Mouse (Mus musculus) myocyte (in vitro differentiated cells): ENCODE results near the gene Insrr. TPM values are rescaled to one million over a fixed set of nuclear protein-coding genes. Genes with fewer than 3 reads are reported as not detected.

Source experiments
- H3K27me3 ChIP-seq: one replicate; pipeline ENCODE4 v1.6.1; 2011; ENCODE audit not compliant: control insufficient read depth, insufficient read depth, insufficient read length
- H3K36me3 ChIP-seq: one replicate; pipeline ENCODE4 v1.6.1; 2011; ENCODE audit not compliant: control insufficient read depth, insufficient read depth
- H3K4me2 ChIP-seq: one replicate; pipeline ENCODE4 v1.6.1; 2011; ENCODE audit warnings: low read depth, control low read depth
- H3K4me3 ChIP-seq: one replicate; pipeline ENCODE4 v1.5.1; 2011; ENCODE audit warnings: mild to moderate bottlenecking, control low read depth, moderate library complexity
- H3K79me2 ChIP-seq: one replicate; pipeline ENCODE4 v1.6.1; 2011; ENCODE audit not compliant: control insufficient read depth, insufficient read depth
- H3ac ChIP-seq: one replicate; pipeline ENCODE4 v1.6.1; 2011; ENCODE audit not compliant: control insufficient read depth, insufficient read length
- CEBPB ChIP-seq: IDR thresholded peaks from 2 replicates; pipeline ENCODE4 v1.6.1; 2011; ENCODE audit warnings: mild to moderate bottlenecking, moderate library complexity; ENCODE audit not compliant: poor library complexity, insufficient read depth, severe bottlenecking
- E2F4 ChIP-seq: IDR thresholded peaks from one replicate; pipeline ENCODE4 v1.6.1; 2011; ENCODE audit warnings: mild to moderate bottlenecking, control low read depth, moderate library complexity; ENCODE audit not compliant: insufficient read depth
- MAX ChIP-seq: IDR thresholded peaks from one replicate; pipeline ENCODE4 v1.6.1; 2011; ENCODE audit warnings: low read depth, mild to moderate bottlenecking, control low read depth
- MYOD1 ChIP-seq, 3 experiments: IDR thresholded peaks; one replicate each; pipeline ENCODE4 v1.6.1; 2011; ENCODE audit warnings: control low read depth in 2 of 3, low read depth in 2 of 3, mild to moderate bottlenecking in 2 of 3, moderate library complexity in 1 of 3; ENCODE audit not compliant: insufficient read length in 2 of 3, control insufficient read depth in 1 of 3
- MYOG ChIP-seq, 3 experiments: IDR thresholded peaks; one replicate each; pipeline ENCODE4 v1.6.1; 2011; ENCODE audit warnings: control low read depth in 2 of 3, low read depth in 2 of 3, mild to moderate bottlenecking in 2 of 3; ENCODE audit not compliant: insufficient read length in 2 of 3, control insufficient read depth in 1 of 3, insufficient read depth in 1 of 3
- POLR2A ChIP-seq: IDR thresholded peaks from one replicate; pipeline ENCODE4 v1.6.1; 2011; ENCODE audit warnings: low read depth, mild to moderate bottlenecking, control low read depth, moderate library complexity; ENCODE audit not compliant: insufficient read length
- POLR2AphosphoS2 ChIP-seq: IDR thresholded peaks from one replicate; pipeline ENCODE4 v1.6.1; 2011; ENCODE audit warnings: low read depth, control low read depth; ENCODE audit not compliant: insufficient read length
- REST ChIP-seq: IDR thresholded peaks from one replicate; pipeline ENCODE4 v1.6.1; 2011; ENCODE audit warnings: mild to moderate bottlenecking, control low read depth, moderate library complexity; ENCODE audit not compliant: insufficient read depth, insufficient read length
- SRF ChIP-seq: IDR thresholded peaks from one replicate; pipeline ENCODE4 v1.6.1; 2011; ENCODE audit warnings: low read depth; ENCODE audit not compliant: control insufficient read depth, insufficient read length
- TCF12 ChIP-seq: IDR thresholded peaks from one replicate; pipeline ENCODE4 v1.6.1; 2011; ENCODE audit warnings: mild to moderate bottlenecking, control low read depth; ENCODE audit not compliant: poor library complexity, insufficient read depth, severe bottlenecking
- TCF3 ChIP-seq: IDR thresholded peaks from one replicate; pipeline ENCODE4 v1.6.1; 2011; ENCODE audit warnings: low read depth, control low read depth; ENCODE audit not compliant: insufficient read length
- USF1 ChIP-seq: IDR thresholded peaks from one replicate; pipeline ENCODE4 v1.6.1; 2011; ENCODE audit warnings: low read depth, mild to moderate bottlenecking, control low read depth, moderate library complexity
- polyA plus RNA-seq: library from polyadenylated mRNA; unstranded; fragments of >200 nt; fragmentation: generic; extraction: Trizol; gene quantifications from one replicate; pipeline ENCODE4 v1.2.1, GENCODE M21; 2012; ENCODE audit warnings: missing spikeins

Gene Insrr
- polyA plus RNA-seq, 1 experiment: not detected

GRCm38 (mm10) chr3:87769506-87769905 is 27.2 kb upstream of the Insrr start:
- H3K4me2 ChIP-seq: no peak overlapping the region
- H3ac ChIP-seq: no peak overlapping the region
- peaks cover 36% of the 10 kb centered on the region for H3K27me3 ChIP-seq
- H3K36me3 ChIP-seq: no peaks in the 10 kb centered on the region
- TF ChIP-seq POLR2A (no peak), MYOG (IDR thresholded peaks at IDR 0.05; ENCODE audit: control insufficient read depth in 1 of 3, insufficient read depth in 1 of 3, insufficient read length in 2 of 3, low read depth in 2 of 3) (no peak), CEBPB (no peak), E2F4 (no peak), TCF3 (no peak), USF1 (no peak), POLR2AphosphoS2 (no peak), TCF12 (no peak), MAX (no peak), MYOD1 (IDR thresholded peaks at IDR 0.05; ENCODE audit: control insufficient read depth in 1 of 3, insufficient read length in 2 of 3, low read depth in 2 of 3) (no peak), SRF (no peak), REST (no peak)
- H3K79me2 ChIP-seq: no peaks in the 10 kb centered on the region
- no peak overlapping the region for H3K4me3 ChIP-seq

GRCm38 (mm10) chr3:87770280-87770679 is 26.5 kb upstream of the Insrr start:
- no peak for TF ChIP-seq REST
- TF ChIP-seq POLR2AphosphoS2: no peak
- no peak for TF ChIP-seq MAX
- no peak for TF ChIP-seq TCF12
- no peak for TF ChIP-seq TCF3
- TF ChIP-seq SRF: no peak
- no peak for TF ChIP-seq POLR2A
- no peak for TF ChIP-seq MYOD1 (IDR thresholded peaks at IDR 0.05; ENCODE audit: control insufficient read depth in 1 of 3, insufficient read length in 2 of 3, low read depth in 2 of 3)
- TF ChIP-seq USF1: no peak
- TF ChIP-seq MYOG (IDR thresholded peaks at IDR 0.05; ENCODE audit: control insufficient read depth in 1 of 3, insufficient read depth in 1 of 3, insufficient read length in 2 of 3, low read depth in 2 of 3): no peak
- no peak for TF ChIP-seq E2F4
- TF ChIP-seq CEBPB: no peak
- Histone ChIP-seq H3K27me3 (peaks cover 44% of the 10 kb centered on the region), H3K36me3 (no peaks in the 10 kb centered on the region), H3K4me3 (no peak overlapping the region), H3K79me2 (no peaks in the 10 kb centered on the region), H3K4me2 (no peak overlapping the region), H3ac (no peak overlapping the region)

GRCm38 (mm10) chr3:87771088-87771487 is 25.7 kb upstream of the Insrr start:
- Histone ChIP-seq H3ac (no peak overlapping the region), H3K27me3 (peaks cover 52% of the 10 kb centered on the region), H3K36me3 (no peaks in the 10 kb centered on the region), H3K79me2 (no peaks in the 10 kb centered on the region), H3K4me2 (no peak overlapping the region), H3K4me3 (no peak overlapping the region)
- TF ChIP-seq E2F4: no peak
- TF ChIP-seq POLR2AphosphoS2: no peak
- no peak for TF ChIP-seq SRF
- TF ChIP-seq CEBPB: no peak
- no peak for TF ChIP-seq MYOD1 (IDR thresholded peaks at IDR 0.05; ENCODE audit: control insufficient read depth in 1 of 3, insufficient read length in 2 of 3, low read depth in 2 of 3)
- TF ChIP-seq TCF12: no peak
- no peak for TF ChIP-seq POLR2A
- no peak for TF ChIP-seq MAX
- TF ChIP-seq TCF3: no peak
- TF ChIP-seq USF1: no peak
- TF ChIP-seq MYOG (IDR thresholded peaks at IDR 0.05; ENCODE audit: control insufficient read depth in 1 of 3, insufficient read depth in 1 of 3, insufficient read length in 2 of 3, low read depth in 2 of 3): no peak
- no peak for TF ChIP-seq REST

- no peaks in the 10 kb centered on the region for H3K36me3 ChIP-seq
- TF ChIP-seq USF1 (no peak), MAX (no peak), CEBPB (no peak), POLR2A (no peak), SRF (no peak), MYOD1 (IDR thresholded peaks at IDR 0.05; ENCODE audit: control insufficient read depth in 1 of 3, insufficient read length in 2 of 3, low read depth in 2 of 3) (no peak), POLR2AphosphoS2 (no peak), E2F4 (no peak), TCF3 (no peak), TCF12 (no peak), MYOG (IDR thresholded peaks at IDR 0.05; ENCODE audit: control insufficient read depth in 1 of 3, insufficient read depth in 1 of 3, insufficient read length in 2 of 3, low read depth in 2 of 3) (no peak), REST (no peak)
- no peak overlapping the region for H3K4me3 ChIP-seq
- no peak overlapping the region for H3K4me2 ChIP-seq
- no peaks in the 10 kb centered on the region for H3K79me2 ChIP-seq
- no peak overlapping the region for H3ac ChIP-seq
- H3K27me3 ChIP-seq: peaks cover 99% of the 10 kb centered on the region
Observed at GRCm38 (mm10) chr3:87778283-87778682, 18.5 kb upstream of the Insrr start.

- Histone ChIP-seq H3K79me2 (no peaks in the 10 kb centered on the region), H3K36me3 (no peaks in the 10 kb centered on the region), H3K4me3 (no peak overlapping the region), H3K27me3 (peaks cover 99% of the 10 kb centered on the region), H3ac (no peak overlapping the region), H3K4me2 (no peak overlapping the region)
- TF ChIP-seq POLR2AphosphoS2: no peak
- no peak for TF ChIP-seq USF1
- TF ChIP-seq TCF12: no peak
- TF ChIP-seq E2F4: no peak
- TF ChIP-seq MYOG (IDR thresholded peaks at IDR 0.05; ENCODE audit: control insufficient read depth in 1 of 3, insufficient read depth in 1 of 3, insufficient read length in 2 of 3, low read depth in 2 of 3): no peak
- no peak for TF ChIP-seq SRF
- TF ChIP-seq REST: no peak
- TF ChIP-seq TCF3: no peak
Observed at GRCm38 (mm10) chr3:87779086-87779485, 17.7 kb upstream of the Insrr start.
